Mouse (Mus musculus) C2C12 (cell line): ENCODE measurements around the gene Kndc1.

Source experiments
- CTCF ChIP-seq: IDR thresholded peaks from one replicate; pipeline ENCODE4 v1.5.1; 2011; ENCODE audit not compliant: control insufficient read depth, insufficient read depth, insufficient read length
- FOSL1 ChIP-seq: IDR thresholded peaks from one replicate; pipeline ENCODE4 v1.8.0; 2011; ENCODE audit warnings: mild to moderate bottlenecking, low read length; ENCODE audit not compliant: poor library complexity, insufficient read depth, severe bottlenecking
- MYOD1 ChIP-seq: IDR thresholded peaks from one replicate; pipeline ENCODE4 v1.6.1; 2011; ENCODE audit warnings: low read depth; ENCODE audit not compliant: control insufficient read depth, insufficient read length
- USF1 ChIP-seq: IDR thresholded peaks from one replicate; pipeline ENCODE4 v1.6.1; 2011; ENCODE audit warnings: low read depth, mild to moderate bottlenecking, control low read depth, moderate library complexity

GRCm38 (mm10) chr7:139937810-139938209 is 43.3 kb downstream of the Kndc1 start:
- TF ChIP-seq USF1 (no peak), CTCF (no peak), MYOD1 (no peak), FOSL1 (no peak)
